Mouse (Mus musculus) c-Kit-positive CD71-positive TER-119-positive erythroid progenitor cells, embryonic 14.5 days (primary cell): ENCODE data around the gene Tmem14c.
A peak's percentile ranks its signal among the peaks of the same experiment; 100 is the strongest.

Source experiments
- DNase-seq: peaks from one replicate; pipeline ENCODE4 v3.0.0-alpha.2; 2013; ENCODE audit warnings: low spot score

Tmem14c gene

GRCm38 (mm10) chr13:41008946-41009345 lies 7.1 kb upstream of the Tmem14c start:
- no peak for DNase-seq

GRCm38 (mm10) chr13:41016797-41017405 lies 809 bp downstream of the Tmem14c start:
- no peak for DNase-seq

- peak; percentile 89 for DNase-seq
Observed at GRCm38 (mm10) chr13:41017832-41018231, 1.7 kb downstream of the Tmem14c start.

- DNase-seq: no peak
Observed at GRCm38 (mm10) chr13:41018236-41018635, 2.1 kb downstream of the Tmem14c start.

- DNase-seq: peak; percentile 74
Observed at GRCm38 (mm10) chr13:41018756-41019591, 2.9 kb downstream of the Tmem14c start.

GRCm38 (mm10) chr13:41020494-41020893 lies 4.4 kb downstream of the Tmem14c start:
- peak; percentile 64 for DNase-seq

GRCm38 (mm10) chr13:41021607-41022006 lies 5.5 kb downstream of the Tmem14c start:
- no peak for DNase-seq

- no peak for DNase-seq
Observed at GRCm38 (mm10) chr13:41022099-41022498, 6.0 kb downstream of the Tmem14c start.

GRCm38 (mm10) chr13:41030098-41030497 lies 14.0 kb downstream of the Tmem14c start:
- peak; percentile 55 for DNase-seq

- no peak for DNase-seq
Observed at GRCm38 (mm10) chr13:41042511-41042910, 26.4 kb downstream of the Tmem14c start.

GRCm38 (mm10) chr13:41045901-41046300 lies 29.8 kb downstream of the Tmem14c start:
- DNase-seq: no peak

GRCm38 (mm10) chr13:41047280-41047679 lies 31.2 kb downstream of the Tmem14c start:
- DNase-seq: no peak

GRCm38 (mm10) chr13:41051965-41052364 lies 35.9 kb downstream of the Tmem14c start:
- no peak for DNase-seq

GRCm38 (mm10) chr13:41067618-41068017 lies 51.5 kb downstream of the Tmem14c start:
- DNase-seq: no peak

- no peak for DNase-seq
Observed at GRCm38 (mm10) chr13:41071617-41072016, 55.5 kb downstream of the Tmem14c start.
